Mouse (Mus musculus) neutrophil, adult 83 days (primary cell): ENCODE measurements around the gene Lrrc57. TPM values are rescaled to one million over a fixed set of nuclear protein-coding genes. Genes with fewer than 3 reads are reported as not detected.

Experiments used
- total RNA-seq, 2 experiments: library from RNA; stranded (reverse); gene quantifications; one replicate each; pipeline ENCODE4 v1.2.4; 2023

Gene Lrrc57
- 10 to 100 TPM; 16.8 to 17.5 TPM for total RNA-seq

DNA sequence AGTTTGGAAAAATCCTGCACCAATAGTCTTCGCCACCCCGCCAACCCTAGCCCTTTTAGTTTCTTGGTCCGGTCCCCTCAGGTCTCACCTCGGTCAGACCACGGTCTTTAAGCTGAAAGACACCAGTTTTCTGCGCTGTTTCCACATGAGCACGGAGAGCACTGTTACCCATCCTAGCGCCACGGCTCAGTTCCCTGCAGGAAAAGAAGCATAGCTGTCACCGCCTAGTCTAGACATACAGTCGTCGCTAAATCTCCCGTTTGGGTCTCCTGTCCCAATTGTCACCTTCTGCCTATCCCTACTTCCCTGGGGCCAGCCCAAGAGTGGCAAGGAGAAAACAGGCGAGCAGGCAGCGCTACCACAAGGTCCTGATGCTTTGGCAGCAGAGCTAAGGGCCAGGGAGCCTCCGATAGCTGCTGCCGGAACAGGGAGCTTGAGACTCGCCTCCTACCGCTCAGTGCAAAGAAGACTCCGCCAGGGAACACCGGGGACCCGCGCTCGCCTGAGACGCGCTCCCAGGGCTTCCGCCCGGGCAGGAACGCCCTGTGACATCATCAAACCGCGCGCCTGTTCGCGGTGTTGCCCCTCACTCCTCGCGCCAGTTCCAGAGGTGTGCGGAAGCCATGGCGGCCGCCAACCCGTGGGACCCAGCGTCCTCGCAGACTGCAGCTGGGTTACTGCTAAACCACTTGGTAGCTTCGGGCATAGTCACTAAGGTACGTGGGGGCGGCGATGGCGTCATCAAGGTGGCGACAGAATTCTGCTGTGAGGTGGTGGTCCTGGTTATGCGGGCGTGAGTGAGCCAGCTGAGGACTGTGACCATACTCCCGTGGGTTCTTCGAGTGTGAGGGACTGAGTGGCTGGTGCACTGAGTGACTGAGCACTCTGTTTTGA, at the start of gene Lrrc57, which contains the start of gene Haus2:
Lrrc57 (minus strand) TSS at position 691 of the 894 bp plus-strand sequence.
Haus2 (plus strand) TSS at position 554 of the 894 bp plus-strand sequence.

GRCm38 (mm10) chr2:120628886-120629735, 19.8 kb upstream of the Lrrc57 start, which contains the start of gene Stard9:
Gene Stard9 (plus strand): TSS chr2:120629121.

GRCm38 (mm10) chr2:120566886-120567797, 42.2 kb downstream of the Lrrc57 start, which contains the start of gene Snap23:
Gene Snap23 (plus strand): TSS chr2:120567671.

DNA sequence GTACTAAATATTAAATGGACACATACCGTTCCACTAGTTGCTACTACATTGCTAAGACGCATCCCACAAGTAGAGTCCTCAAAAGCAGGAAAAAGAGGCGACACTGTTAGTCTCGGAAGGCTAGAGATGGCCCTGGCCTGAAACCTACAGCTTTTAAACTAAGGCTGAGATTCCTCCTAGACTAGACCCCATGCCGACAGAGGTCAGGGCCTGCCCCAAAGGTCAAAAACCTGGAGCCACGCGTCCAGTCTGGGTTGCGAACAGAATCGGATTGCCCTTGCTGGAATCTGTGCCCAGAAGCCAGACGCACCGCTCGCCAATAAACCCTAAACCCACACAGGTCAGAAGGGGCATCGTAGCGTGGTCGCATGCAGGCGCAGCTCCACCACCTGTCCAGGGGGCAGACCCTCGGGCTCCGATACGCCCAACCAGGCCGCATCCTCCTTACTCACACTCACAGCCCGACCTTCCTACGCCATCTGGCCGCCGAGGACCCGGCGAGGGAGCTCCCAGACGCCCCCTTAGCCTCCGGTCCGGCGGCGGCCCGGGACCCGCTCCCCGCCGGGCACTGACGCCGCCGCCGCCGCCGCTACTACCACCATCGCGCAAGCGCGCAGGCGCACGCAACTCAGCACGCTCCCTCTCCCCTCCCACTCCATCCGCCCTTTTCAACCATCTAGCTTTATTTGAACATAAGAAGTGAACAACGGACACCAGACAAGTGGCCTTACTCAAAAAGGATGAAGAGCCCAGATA, 45.9 kb downstream of the Lrrc57 start, which contains the start of gene Zfp106:
Zfp106 (minus strand) TSS at position 609 of the 756 bp plus-strand sequence.

Other genes starting within 250 kb of the Lrrc57 start
- gene Ganc, start 205.6 kb downstream of the Lrrc57 start, total RNA-seq: 10 to 100 TPM; 17.9 to 18.8 TPM
- 10 to 100 TPM; 25.4 to 27.6 TPM for gene Tmem87a, start 205.4 kb downstream of the Lrrc57 start, total RNA-seq
- gene Capn3, start 153.5 kb downstream of the Lrrc57 start, total RNA-seq: under 1 TPM; 0.20 to 0.29 TPM
- gene Zfp106, start 45.7 kb downstream of the Lrrc57 start, total RNA-seq: 10 to 100 TPM; 66.8 to 84.1 TPM
- gene Snap23, start 41.8 kb downstream of the Lrrc57 start, total RNA-seq: 100 to 1,000 TPM in 1 of 2 experiments, 10 to 100 TPM in 1; 99.9 to 131 TPM
- gene Haus2, start 137 bp downstream of the Lrrc57 start, total RNA-seq: 10 to 100 TPM in 1 of 2 experiments, 1 to 10 TPM in 1; 8.8 to 11.5 TPM
- gene Stard9, start 19.6 kb upstream of the Lrrc57 start, total RNA-seq: 10 to 100 TPM; 12.3 to 19.2 TPM
- 10 to 100 TPM; 19.0 to 22.5 TPM for gene Cdan1, start 240.6 kb upstream of the Lrrc57 start, total RNA-seq
- gene Ttbk2, start 241.1 kb upstream of the Lrrc57 start, total RNA-seq: 1 to 10 TPM; 6.7 to 7.7 TPM